Mouse (Mus musculus) heart, embryonic 13.5 days (tissue): ENCODE data around the gene Frmd5. TPM values are rescaled to one million over a fixed set of nuclear protein-coding genes. Genes with fewer than 3 reads are reported as not detected.

Source experiments
- ATAC-seq: fragments of 200-750 bp; cut with Nextera tagmentation; 2 replicates; pipeline ENCODE4 v1.8.0; 2017; ENCODE audit warnings: moderate TSS enrichment; ENCODE audit not compliant: insufficient number of reproducible peaks, low FRiP score, low TSS enrichment; ENCODE audit errors: extremely low read depth
- H3K27ac ChIP-seq: fragments of 300-500 bp; sonication (generic); replicated peaks from 2 replicates; pipeline ENCODE4 v1.5.1; 2015; ENCODE audit warnings: moderate library complexity, mild to moderate bottlenecking, inconsistent platforms
- H3K27me3 ChIP-seq: fragments of 300-500 bp; sonication (generic); replicated peaks from 2 replicates; pipeline ENCODE4 v1.6.1; 2015; ENCODE audit warnings: mild to moderate bottlenecking, inconsistent platforms
- H3K36me3 ChIP-seq: fragments of 300-500 bp; sonication (generic); 2 replicates; pipeline ENCODE4 v1.6.1; 2015; ENCODE audit warnings: mild to moderate bottlenecking, inconsistent platforms
- H3K4me1 ChIP-seq: fragments of 300-500 bp; sonication (generic); 2 replicates; pipeline ENCODE4 v1.6.1; 2015; ENCODE audit warnings: inconsistent platforms
- H3K4me2 ChIP-seq: fragments of 300-500 bp; sonication (generic); 2 replicates; pipeline ENCODE4 v1.6.1; 2015; ENCODE audit warnings: inconsistent platforms, mild to moderate bottlenecking, moderate library complexity
- H3K4me3 ChIP-seq: fragments of 300-500 bp; sonication (generic); 2 replicates; pipeline ENCODE4 v1.5.1; 2015; ENCODE audit warnings: moderate library complexity, mild to moderate bottlenecking, inconsistent platforms
- H3K9ac ChIP-seq: fragments of 300-500 bp; sonication (generic); 2 replicates; pipeline ENCODE4 v1.6.1; 2015; ENCODE audit warnings: inconsistent platforms, mild to moderate bottlenecking, moderate library complexity
- H3K9me3 ChIP-seq: fragments of 300-500 bp; sonication (generic); 2 replicates; pipeline ENCODE4 v1.6.1; 2016; ENCODE audit warnings: inconsistent platforms
- WGBS: fragments of 180-500 bp; shearing (Covaris S2); methylation state at CpG from one replicate; pipeline ENCODE4 v1.1.7; 2015; ENCODE audit warnings: mixed read lengths; 5-methylcytosine and 5-hydroxymethylcytosine counted together
- polyA plus RNA-seq: library from polyadenylated mRNA; unstranded; fragments of >200 nt; fragmentation: Nextera tagmentation; extraction: Ambion mirVana; gene quantifications from 2 replicates; pipeline ENCODE4 v1.2.1, GENCODE M21; 2015

The Frmd5 gene
- polyA plus RNA-seq, 1 experiment from 2014 or later = 21.6 TPM

DNA sequence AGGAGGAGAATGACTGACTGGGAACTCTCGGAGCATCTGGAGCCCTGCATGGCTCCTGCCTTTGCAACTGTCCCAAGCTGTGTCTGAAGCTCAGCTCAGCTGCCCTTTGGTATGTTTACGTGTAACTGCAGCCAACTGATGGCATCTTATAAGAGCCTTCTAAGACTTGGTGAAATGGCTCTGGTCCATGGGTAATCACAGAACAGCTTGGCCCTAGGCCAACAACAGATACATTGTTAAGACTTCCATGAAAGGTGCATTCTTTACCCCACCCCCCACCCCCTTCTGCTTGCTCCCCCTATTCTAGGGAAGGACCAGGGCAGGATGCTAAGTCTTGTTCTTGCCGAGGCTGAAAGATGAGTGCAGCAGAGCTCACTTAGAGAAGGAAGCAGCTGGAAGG, 212.8 kb downstream of the Frmd5 start:
- H3K4me2 ChIP-seq = peak overlapping the region; percentile 49
- no peak for ATAC-seq
- H3K27ac ChIP-seq = peak overlapping the region; percentile 84

DNA sequence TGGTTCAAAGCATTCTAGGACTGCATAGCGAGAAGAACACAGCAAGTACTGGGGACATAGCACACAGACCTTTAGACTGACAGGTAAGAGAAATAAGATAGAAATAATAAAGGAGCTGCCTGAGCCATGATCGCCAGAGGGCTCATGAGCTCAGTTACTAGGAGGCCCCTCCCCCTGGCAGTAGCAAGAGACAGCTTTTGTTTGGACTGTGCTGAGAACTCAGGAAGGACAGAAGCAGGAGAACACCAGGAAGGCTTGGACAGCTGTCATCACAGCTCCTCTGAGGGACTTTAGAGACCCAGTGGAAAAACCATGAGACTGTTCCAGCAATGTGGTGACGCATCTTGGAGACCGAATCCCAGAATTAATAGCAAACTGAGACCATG, 218.6 kb downstream of the Frmd5 start:
- 27% methylated on average over 4 of the region's 4 CpGs for WGBS
- ATAC-seq = no peak
- Histone ChIP-seq H3K4me2 (peak overlapping the region; percentile 25), H3K9ac (peak overlapping the region; percentile 34; the same call in 1 of the 2 replicates), H3K27ac (peak overlapping the region; percentile 56), H3K36me3 (no peaks in the 10 kb centered on the region), H3K4me3 (0 out of 2 replicates have a peak overlapping the region, but pooled peaks have one; percentile 6), H3K4me1 (peaks cover 35% of the 10 kb centered on the region), H3K9me3 (no peaks in the 10 kb centered on the region), H3K27me3 (peaks cover 11% of the 10 kb centered on the region)

More for the DNA sequence above, 212.8 kb downstream of the Frmd5 start:
- Histone ChIP-seq H3K9ac (peak overlapping the region; percentile 52; the same call in 1 of the 2 replicates), H3K36me3 (no peaks in the 10 kb centered on the region), H3K9me3 (no peaks in the 10 kb centered on the region), H3K27me3 (peaks cover 10% of the 10 kb centered on the region), H3K4me3 (no peak overlapping the region), H3K4me1 (peaks cover 29% of the 10 kb centered on the region)
- 36% methylated on average over 3 of the region's 3 CpGs for WGBS

DNA sequence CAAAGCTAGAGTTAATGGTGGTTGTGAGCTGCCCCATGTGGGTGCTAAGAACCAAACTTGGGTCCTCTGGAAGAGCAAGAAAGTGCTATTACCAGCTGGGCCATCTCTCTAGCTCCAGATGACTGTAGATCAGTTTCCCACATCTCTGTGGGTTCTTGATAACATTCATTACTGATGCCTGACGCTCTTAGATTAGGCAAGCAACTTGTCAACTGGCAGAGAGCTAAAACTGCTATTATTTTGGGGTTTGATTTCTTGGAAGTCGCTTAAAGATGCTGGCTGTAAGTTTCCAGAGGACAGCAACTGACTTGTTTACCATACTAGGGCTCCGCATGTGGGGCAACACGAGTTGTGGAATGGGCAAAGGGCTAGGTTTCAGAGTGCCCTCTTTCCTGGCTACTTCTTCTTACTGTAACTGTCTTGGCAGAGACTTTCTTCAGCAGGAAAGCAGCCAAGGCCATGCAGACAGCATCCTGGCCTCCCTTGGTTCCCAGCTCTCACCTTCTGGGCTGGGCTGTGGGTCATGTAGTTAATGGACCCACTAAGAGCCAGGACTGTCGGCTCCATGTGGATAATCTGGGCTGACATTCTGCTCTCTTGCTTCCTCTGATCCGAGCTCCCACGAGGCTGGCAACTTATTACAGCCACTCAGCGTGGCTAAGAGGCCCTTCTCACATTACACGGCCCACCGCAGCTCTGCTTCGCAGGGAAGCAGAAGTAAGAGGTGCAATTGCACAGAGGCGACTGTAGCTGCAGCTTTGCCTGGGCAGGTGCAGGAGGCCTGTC, 219.2 kb downstream of the Frmd5 start:
- 30% methylated on average over 12 of the region's 12 CpGs for WGBS
- no peak for ATAC-seq
- Histone ChIP-seq H3K27me3 (peaks cover 11% of the 10 kb centered on the region), H3K9ac (peak overlapping the region; percentile 34), H3K36me3 (no peaks in the 10 kb centered on the region), H3K4me3 (0 out of 2 replicates have a peak overlapping the region, but pooled peaks have one; percentile 6), H3K9me3 (no peaks in the 10 kb centered on the region), H3K4me2 (peak overlapping the region; percentile 25), H3K27ac (peak overlapping the region; percentile 56), H3K4me1 (peaks cover 40% of the 10 kb centered on the region)

DNA sequence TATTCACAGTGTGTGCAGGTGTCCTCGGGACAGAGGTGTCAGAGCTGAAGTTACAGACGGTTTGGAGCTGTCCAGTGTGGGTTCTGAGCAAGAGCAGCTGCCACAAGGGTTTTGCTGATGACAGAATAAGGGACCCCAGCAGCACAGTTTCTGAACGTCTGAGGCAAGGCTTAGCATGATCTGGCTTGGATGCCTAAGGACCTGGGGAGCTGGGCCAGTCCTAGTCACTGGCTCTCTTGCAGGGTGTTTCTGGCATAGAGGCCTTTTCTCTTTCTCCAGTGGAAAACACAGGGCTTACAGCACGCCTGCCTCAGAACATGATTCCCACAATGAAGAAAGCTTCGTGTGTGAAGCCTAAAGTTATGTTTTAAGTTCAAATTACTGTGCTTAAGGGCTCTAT, 222.2 kb downstream of the Frmd5 start:
- no peaks in the 10 kb centered on the region for H3K36me3 ChIP-seq
- H3K9ac ChIP-seq = no peak overlapping the region
- H3K4me1 ChIP-seq = peaks cover 40% of the 10 kb centered on the region
- no peaks in the 10 kb centered on the region for H3K9me3 ChIP-seq
- 0 out of 2 replicates have a peak, but pooled peaks cover 2% of the 10 kb centered on the region for H3K27me3 ChIP-seq
- H3K27ac ChIP-seq = no peak overlapping the region
- H3K4me3 ChIP-seq = no peak overlapping the region
- H3K4me2 ChIP-seq = no peak overlapping the region
- WGBS = 45% methylated on average over 5 of the region's 5 CpGs
- ATAC-seq = no peak

DNA sequence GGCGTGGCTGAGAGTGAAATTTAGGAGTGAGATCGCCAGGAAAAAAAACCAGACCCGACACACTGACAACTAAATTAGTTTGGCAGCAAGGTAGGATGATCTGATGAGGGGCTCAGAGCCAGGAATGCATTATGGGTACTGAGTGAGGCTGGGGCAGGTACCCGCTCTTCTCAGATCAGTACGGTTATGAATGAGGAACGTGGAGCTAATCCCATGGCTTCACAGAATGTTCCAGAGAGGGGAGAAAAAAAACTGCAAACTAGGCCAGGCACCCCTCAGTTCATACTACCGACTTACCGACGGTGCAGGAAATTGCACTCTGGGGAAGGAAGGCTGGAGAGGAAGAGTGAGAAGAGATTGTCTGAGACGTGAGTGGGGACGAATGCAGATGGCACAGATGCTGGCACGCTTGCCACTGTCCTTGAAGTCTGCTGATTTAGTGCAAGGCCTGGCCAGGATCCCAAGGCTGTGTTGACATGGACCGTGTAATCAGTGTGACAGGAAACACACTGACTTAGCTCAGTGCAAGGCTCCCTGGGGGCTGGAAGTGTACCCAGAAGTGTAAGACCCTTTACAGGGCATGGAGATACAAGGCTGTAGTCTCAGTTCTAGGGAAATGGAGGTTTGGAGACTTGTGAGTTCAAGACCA, 223.3 kb downstream of the Frmd5 start:
- peaks cover 33% of the 10 kb centered on the region for H3K4me1 ChIP-seq
- H3K36me3 ChIP-seq = no peaks in the 10 kb centered on the region
- no peak overlapping the region for H3K4me3 ChIP-seq
- no peak overlapping the region for H3K9ac ChIP-seq
- H3K27me3 ChIP-seq = no peaks in the 10 kb centered on the region
- H3K9me3 ChIP-seq = no peaks in the 10 kb centered on the region
- 46% methylated on average over 13 of the region's 13 CpGs for WGBS
- H3K27ac ChIP-seq = peak overlapping the region; percentile 28
- no peak overlapping the region for H3K4me2 ChIP-seq
- ATAC-seq = no peak

DNA sequence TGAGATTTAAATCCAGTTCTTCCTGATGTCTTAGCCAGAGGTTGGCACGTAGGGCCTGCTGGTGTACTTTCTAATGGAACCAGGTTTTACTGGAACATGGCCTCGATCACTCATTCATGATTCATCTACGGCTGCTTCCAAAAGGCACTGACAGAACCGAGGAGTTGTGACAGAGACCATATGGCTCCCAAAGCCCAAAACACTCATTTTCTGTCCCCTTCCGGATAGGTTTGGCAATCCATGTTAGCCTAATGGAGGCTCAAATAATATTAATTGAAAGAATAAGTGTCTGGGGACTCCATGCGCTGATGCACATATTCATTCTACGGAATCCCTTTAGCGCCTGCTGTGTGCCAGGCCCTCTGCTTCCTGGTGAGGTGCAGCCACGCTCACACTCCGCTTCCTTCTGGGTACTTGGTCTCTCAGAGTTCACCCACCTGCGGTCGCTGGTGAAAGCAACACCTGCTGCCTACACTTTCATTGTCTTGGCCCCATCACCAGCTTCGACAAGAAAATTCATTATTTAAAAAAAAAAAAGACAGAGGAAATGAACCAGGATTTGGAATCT, 224.0 kb downstream of the Frmd5 start:
- Histone ChIP-seq H3K4me3 (no peak overlapping the region), H3K4me2 (no peak overlapping the region), H3K9me3 (no peaks in the 10 kb centered on the region), H3K9ac (no peak overlapping the region), H3K36me3 (no peaks in the 10 kb centered on the region), H3K4me1 (peaks cover 26% of the 10 kb centered on the region), H3K27ac (no peak overlapping the region), H3K27me3 (no peaks in the 10 kb centered on the region)
- no peak for ATAC-seq
- 77% methylated on average over 13 of the region's 13 CpGs for WGBS

DNA sequence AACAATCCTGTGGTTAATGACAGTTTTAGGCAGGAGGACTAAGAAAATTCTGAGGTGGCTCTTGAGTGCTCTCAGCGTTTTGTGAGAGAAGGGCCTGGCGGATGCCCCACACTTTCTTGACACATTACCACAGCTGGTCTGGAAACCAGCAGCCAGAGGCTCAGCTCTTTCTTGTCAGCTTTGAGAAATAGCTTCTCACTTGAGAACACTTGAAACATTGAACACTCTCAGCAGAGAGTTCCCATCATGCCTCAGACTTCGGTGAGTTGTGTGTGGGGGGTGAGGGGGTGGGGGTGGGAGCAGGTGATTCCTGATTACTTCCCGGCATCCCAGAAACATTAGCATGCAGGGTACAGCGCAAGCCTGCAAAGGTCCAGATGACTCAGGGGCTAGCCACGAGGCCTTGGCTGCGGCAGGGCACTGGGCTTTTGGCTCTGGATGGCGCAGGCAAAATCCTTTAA, 231.1 kb downstream of the Frmd5 start:
- Histone ChIP-seq H3K9ac (0 out of 2 replicates have a peak overlapping the region, but pooled peaks have one; percentile 1), H3K4me2 (no peak overlapping the region), H3K4me3 (no peak overlapping the region), H3K4me1 (peaks cover 34% of the 10 kb centered on the region), H3K9me3 (no peaks in the 10 kb centered on the region), H3K27me3 (no peaks in the 10 kb centered on the region; the same call in 1 of the 2 replicates), H3K36me3 (no peaks in the 10 kb centered on the region), H3K27ac (peak overlapping the region; percentile 32; the same call in 1 of the 2 replicates)
- no peak for ATAC-seq
- WGBS = 33% methylated on average over 8 of the region's 8 CpGs

DNA sequence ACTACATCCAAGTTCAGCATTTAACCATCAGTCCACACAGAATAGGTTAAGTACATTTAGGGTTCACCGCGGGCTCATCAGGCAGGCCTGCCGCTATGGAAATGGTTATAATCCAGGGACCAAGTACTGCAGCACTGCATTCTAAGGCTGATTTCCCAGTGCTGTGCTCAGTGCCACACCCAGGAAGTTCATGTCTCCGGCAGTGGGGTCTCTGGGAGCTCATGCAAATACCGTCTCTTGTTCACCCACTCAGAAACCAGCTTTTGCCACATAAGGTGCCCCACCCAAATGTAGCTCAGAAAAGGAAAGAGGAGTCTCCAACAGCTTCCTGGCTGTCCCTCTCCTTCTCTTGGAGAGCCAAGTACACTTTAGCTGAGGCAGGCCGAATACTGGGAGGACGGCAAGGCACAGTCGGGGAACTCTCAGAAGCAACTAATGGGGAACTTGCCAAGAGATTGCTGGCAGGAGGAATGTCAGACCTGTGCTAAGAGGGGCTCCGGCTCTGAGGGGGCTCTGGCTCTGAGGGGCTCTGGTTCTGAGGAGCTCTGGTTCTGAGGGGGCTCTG, 232.7 kb downstream of the Frmd5 start:
- no peaks in the 10 kb centered on the region for H3K9me3 ChIP-seq

DNA sequence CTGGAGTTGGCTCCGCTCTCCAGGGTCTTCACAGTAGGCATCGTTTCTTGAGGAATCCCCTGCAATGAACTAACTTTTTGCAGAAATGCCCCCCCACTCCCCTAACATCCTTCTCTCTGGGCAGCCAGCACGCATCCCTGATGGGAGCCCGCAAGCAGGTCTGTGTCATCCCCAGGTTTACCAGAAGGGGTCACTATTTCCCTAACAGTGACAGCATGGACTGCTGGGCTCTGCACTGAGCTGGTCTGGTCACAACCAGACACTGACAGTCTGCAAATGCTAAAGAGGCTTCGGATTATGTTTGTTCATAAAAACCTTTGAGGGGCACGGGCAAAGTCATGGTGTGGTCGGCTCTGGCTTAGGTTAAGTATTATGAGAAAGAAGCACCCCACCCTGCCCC, 235.1 kb downstream of the Frmd5 start:
- no peaks in the 10 kb centered on the region for H3K9me3 ChIP-seq
- H3K36me3 ChIP-seq = no peaks in the 10 kb centered on the region
- no peak overlapping the region for H3K4me3 ChIP-seq
- H3K27ac ChIP-seq = no peak overlapping the region
- peaks cover 5% of the 10 kb centered on the region; the same call in 1 of the 2 replicates for H3K27me3 ChIP-seq
- H3K9ac ChIP-seq = no peak overlapping the region
- H3K4me1 ChIP-seq = peaks cover 42% of the 10 kb centered on the region
- no peak for ATAC-seq
- 11% methylated on average over 7 of the region's 7 CpGs for WGBS
- H3K4me2 ChIP-seq = no peak overlapping the region

More for the DNA sequence above, 232.7 kb downstream of the Frmd5 start:
- H3K27me3 ChIP-seq = no peaks in the 10 kb centered on the region; the same call in 1 of the 2 replicates
- peaks cover 42% of the 10 kb centered on the region for H3K4me1 ChIP-seq
- H3K4me2 ChIP-seq = no peak overlapping the region
- H3K9ac ChIP-seq = no peak overlapping the region
- no peak overlapping the region for H3K27ac ChIP-seq
- WGBS = 51% methylated on average over 9 of the region's 9 CpGs
- no peak for ATAC-seq
- H3K4me3 ChIP-seq = no peak overlapping the region
- H3K36me3 ChIP-seq = no peaks in the 10 kb centered on the region

DNA sequence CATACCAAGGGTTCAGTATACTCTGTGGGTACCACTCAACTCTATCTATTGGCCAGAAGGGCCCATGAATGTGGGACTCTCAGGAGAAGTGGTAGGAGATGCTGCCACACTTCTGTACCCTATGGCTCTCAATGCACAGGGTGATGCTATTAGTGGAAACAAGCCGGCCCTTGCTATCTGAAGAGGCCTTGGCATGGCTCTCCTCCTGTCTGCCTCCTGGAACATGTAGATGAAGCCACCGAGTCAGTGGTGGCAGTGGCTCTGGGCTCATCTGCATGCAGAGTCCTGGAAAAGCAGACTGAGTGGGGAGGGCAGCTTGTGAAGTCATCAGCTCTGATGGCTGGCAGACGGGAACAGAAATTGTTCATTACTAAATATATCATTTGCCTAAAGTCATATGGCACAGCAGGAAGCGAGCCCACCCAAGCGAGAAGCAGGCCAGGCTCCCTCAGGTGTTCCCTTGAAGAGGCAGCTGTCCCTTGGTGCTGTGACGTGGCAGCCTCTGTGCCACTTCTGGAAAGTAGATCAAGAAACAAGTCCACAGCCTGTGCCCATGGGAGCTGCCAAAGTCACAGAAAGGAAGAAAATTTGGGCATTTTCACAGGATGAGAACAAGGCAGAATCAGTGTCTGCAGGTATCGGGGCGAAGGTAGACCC, 235.8 kb downstream of the Frmd5 start:
- Histone ChIP-seq H3K27ac (peak overlapping the region; percentile 28; the same call in 1 of the 2 replicates), H3K36me3 (no peaks in the 10 kb centered on the region), H3K9me3 (no peaks in the 10 kb centered on the region), H3K4me1 (peaks cover 42% of the 10 kb centered on the region), H3K9ac (no peak overlapping the region), H3K27me3 (peaks cover 5% of the 10 kb centered on the region; the same call in 1 of the 2 replicates), H3K4me3 (no peak overlapping the region), H3K4me2 (no peak overlapping the region)
- ATAC-seq = no peak
- 44% methylated on average over 8 of the region's 8 CpGs for WGBS
